Mouse (Mus musculus): ENCODE results near the gene 1700088E04Rik. TPM values are rescaled to one million over a fixed set of nuclear protein-coding genes. Genes with fewer than 3 reads are reported as not detected.
A peak's percentile ranks its signal among the peaks of the same experiment; 100 is the strongest.

The 1700088E04Rik gene
- total RNA-seq (2021) (1 to 10 TPM; 1.8 to 2.6 TPM), polyA plus RNA-seq (2012; rRNA removed) (2.8 and 3.8 TPM in 2 replicates)
- long read RNA-seq, partial matches to known transcripts = 0 of 1 reads
- long read RNA-seq, other reads (novel, unspliced or antisense) = 1 of 1 reads

GRCm38 (mm10) chr15:79140866-79141565 is at the start of gene 1700088E04Rik, which contains the start of gene Polr2f:
1700088E04Rik (minus strand) TSS chr15:79141253.
Polr2f (plus strand) TSS chr15:79141009.
- H3K27ac ChIP-seq = peak within 1 kb of the TSS; percentile 79
- H3K4me3 ChIP-seq = peak within 1 kb of the TSS; percentile 91
- DNase-seq = peak; percentile 94 to 95
- no peaks in the 10 kb centered on the region for H3K27me3 ChIP-seq (ENCODE audit: control insufficient read depth, insufficient read depth, low read length)
- H3K4me1 ChIP-seq (ENCODE audit: control insufficient read depth, insufficient read depth, low read length) = no peaks in the 10 kb centered on the region
- H3K9ac ChIP-seq (ENCODE audit: low read depth, low read length) = peak within 1 kb of the TSS; percentile 88
- H3K79me2 ChIP-seq (replicated peaks; ENCODE audit: control insufficient read depth, insufficient read depth, low read length) = no peaks in the 10 kb centered on the region; the same call in 1 of the 2 replicates
- intact Hi-C loops (cut with DNase I) = no loop called here
- TF ChIP-seq CTCF (IDR thresholded peaks at IDR 0.05) = no peak
- peak; percentile 96 for TF ChIP-seq POLR2A (IDR thresholded peaks at IDR 0.05; ENCODE audit: insufficient read depth, low read depth, low read length)
- WGBS = under 1% methylated on average over 57 of the region's 57 CpGs
- no peaks in the 10 kb centered on the region for H3K36me3 ChIP-seq (ENCODE audit: control insufficient read depth, insufficient read depth, low read length)

GRCm38 (mm10) chr15:79187819-79188218 is 46.8 kb upstream of the 1700088E04Rik start:
- WGBS = 90% methylated on average over 8 of the region's 8 CpGs
- no peaks in the 10 kb centered on the region for H3K79me2 ChIP-seq (replicated peaks; ENCODE audit: control insufficient read depth, insufficient read depth, low read length)
- H3K9ac ChIP-seq (ENCODE audit: low read depth, low read length) = no peak overlapping the region
- no peaks in the 10 kb centered on the region for H3K36me3 ChIP-seq (ENCODE audit: control insufficient read depth, insufficient read depth, low read length)
- no peak for TF ChIP-seq EP300 (IDR thresholded peaks at IDR 0.05; ENCODE audit: insufficient read depth, low read depth, low read length)
- TF ChIP-seq CTCF (IDR thresholded peaks at IDR 0.05) = no peak
- no peak for TF ChIP-seq POLR2A (IDR thresholded peaks at IDR 0.05; ENCODE audit: insufficient read depth, low read depth, low read length)
- no peak overlapping the region for H3K4me3 ChIP-seq
- no peaks in the 10 kb centered on the region for H3K4me1 ChIP-seq (ENCODE audit: control insufficient read depth, insufficient read depth, low read length)
- DNase-seq = no peak
- H3K27me3 ChIP-seq (ENCODE audit: control insufficient read depth, insufficient read depth, low read length) = no peaks in the 10 kb centered on the region
- intact Hi-C loops (cut with DNase I) = no loop called here
- no peak overlapping the region for H3K27ac ChIP-seq

GRCm38 (mm10) chr15:79185213-79185612 is 44.2 kb upstream of the 1700088E04Rik start:
- Histone ChIP-seq H3K9ac (ENCODE audit: low read depth, low read length) (no peak overlapping the region), H3K4me3 (no peak overlapping the region), H3K79me2 (replicated peaks; ENCODE audit: control insufficient read depth, insufficient read depth, low read length) (no peaks in the 10 kb centered on the region), H3K36me3 (ENCODE audit: control insufficient read depth, insufficient read depth, low read length) (no peaks in the 10 kb centered on the region), H3K27ac (no peak overlapping the region), H3K4me1 (ENCODE audit: control insufficient read depth, insufficient read depth, low read length) (no peaks in the 10 kb centered on the region), H3K27me3 (ENCODE audit: control insufficient read depth, insufficient read depth, low read length) (no peaks in the 10 kb centered on the region)
- WGBS = 79% methylated on average over 10 of the region's 10 CpGs
- no peak for DNase-seq
- intact Hi-C loops (cut with DNase I) = no loop called here
- no peak for TF ChIP-seq POLR2A (IDR thresholded peaks at IDR 0.05; ENCODE audit: insufficient read depth, low read depth, low read length)
- no peak for TF ChIP-seq EP300 (IDR thresholded peaks at IDR 0.05; ENCODE audit: insufficient read depth, low read depth, low read length)
- no peak for TF ChIP-seq CTCF (IDR thresholded peaks at IDR 0.05)

- H3K4me1 ChIP-seq (ENCODE audit: control insufficient read depth, insufficient read depth, low read length) = no peaks in the 10 kb centered on the region
- H3K79me2 ChIP-seq (replicated peaks; ENCODE audit: control insufficient read depth, insufficient read depth, low read length) = no peaks in the 10 kb centered on the region
- DNase-seq = no peak
- no peak overlapping the region for H3K27ac ChIP-seq
- no peak overlapping the region for H3K9ac ChIP-seq (ENCODE audit: low read depth, low read length)
- H3K27me3 ChIP-seq (ENCODE audit: control insufficient read depth, insufficient read depth, low read length) = no peaks in the 10 kb centered on the region
- no peaks in the 10 kb centered on the region for H3K36me3 ChIP-seq (ENCODE audit: control insufficient read depth, insufficient read depth, low read length)
- 84% methylated on average over 6 of the region's 6 CpGs for WGBS
- intact Hi-C loops (cut with DNase I) = no loop called here
- TF ChIP-seq POLR2A (IDR thresholded peaks at IDR 0.05; ENCODE audit: insufficient read depth, low read depth, low read length) (no peak), CTCF (IDR thresholded peaks at IDR 0.05) (no peak), EP300 (IDR thresholded peaks at IDR 0.05; ENCODE audit: insufficient read depth, low read depth, low read length) (no peak)
- no peak overlapping the region for H3K4me3 ChIP-seq
These were observed 35.9 kb upstream of the 1700088E04Rik start for GRCm38 (mm10) chr15:79176905-79177304.

- TF ChIP-seq EP300 (IDR thresholded peaks at IDR 0.05; ENCODE audit: insufficient read depth, low read depth, low read length) (no peak), CTCF (IDR thresholded peaks at IDR 0.05) (no peak), POLR2A (IDR thresholded peaks at IDR 0.05; ENCODE audit: insufficient read depth, low read depth, low read length) (no peak)
- no peaks in the 10 kb centered on the region for H3K36me3 ChIP-seq (ENCODE audit: control insufficient read depth, insufficient read depth, low read length)
- no peak for DNase-seq
- H3K9ac ChIP-seq (ENCODE audit: low read depth, low read length) = no peak overlapping the region
- H3K4me1 ChIP-seq (ENCODE audit: control insufficient read depth, insufficient read depth, low read length) = no peaks in the 10 kb centered on the region
- H3K4me3 ChIP-seq = no peak overlapping the region
- peaks cover 9% of the 10 kb centered on the region for H3K27me3 ChIP-seq (ENCODE audit: control insufficient read depth, insufficient read depth, low read length)
- WGBS = 56% methylated on average over 8 of the region's 8 CpGs
- H3K79me2 ChIP-seq (replicated peaks; ENCODE audit: control insufficient read depth, insufficient read depth, low read length) = no peaks in the 10 kb centered on the region
- no peak overlapping the region for H3K27ac ChIP-seq
- intact Hi-C loops (cut with DNase I) = no loop called here
These were observed 25.7 kb upstream of the 1700088E04Rik start for GRCm38 (mm10) chr15:79166712-79167111.

- H3K27me3 ChIP-seq (ENCODE audit: control insufficient read depth, insufficient read depth, low read length) = peaks cover 9% of the 10 kb centered on the region
These were observed 24.1 kb upstream of the 1700088E04Rik start, which contains the start of gene Sox10 for GRCm38 (mm10) chr15:79165140-79165539. Sox10 (minus strand) TSS chr15:79165240.

More at GRCm38 (mm10) chr15:79165140-79165539, 24.1 kb upstream of the 1700088E04Rik start, which contains the start of gene Sox10:
- no peak for DNase-seq
- Histone ChIP-seq H3K9ac (ENCODE audit: low read depth, low read length) (no peak within 1 kb of the TSS), H3K79me2 (replicated peaks; ENCODE audit: control insufficient read depth, insufficient read depth, low read length) (no peaks in the 10 kb centered on the region), H3K4me3 (no peak within 1 kb of the TSS), H3K4me1 (ENCODE audit: control insufficient read depth, insufficient read depth, low read length) (no peaks in the 10 kb centered on the region), H3K27ac (no peak within 1 kb of the TSS), H3K36me3 (ENCODE audit: control insufficient read depth, insufficient read depth, low read length) (no peaks in the 10 kb centered on the region)
- 59% methylated on average over 5 of the region's 5 CpGs for WGBS
- intact Hi-C loops (cut with DNase I) = no loop called here
- TF ChIP-seq CTCF (IDR thresholded peaks at IDR 0.05) = no peak
- no peak for TF ChIP-seq EP300 (IDR thresholded peaks at IDR 0.05; ENCODE audit: insufficient read depth, low read depth, low read length)
- no peak for TF ChIP-seq POLR2A (IDR thresholded peaks at IDR 0.05; ENCODE audit: insufficient read depth, low read depth, low read length)
